Mouse (Mus musculus) cerebellum, adult 8-10 months (tissue): ENCODE measurements at regions not wholly inside any gene's neighbourhood (a gene's known extent, or its start where the extent isn't known, plus 50 kb on each side); places are given as distances from the start of the nearest gene placed in this dataset.
"Not testable (repeated sequence)": the region's sequence is repeated elsewhere in the genome, so short reads cannot be mapped to it uniquely, and the experiment has no call there.

Experiments used
- DNase-seq: peaks from one replicate; pipeline ENCODE4 v3.0.0; 2022

- DNase-seq = no peak
Measured at GRCm38 (mm10) chr7:83256236-83256784, 328.4 kb upstream of the Tmc3 start.

- no peak for DNase-seq
Measured at GRCm38 (mm10) chr7:83258363-83258916, 326.3 kb upstream of the Tmc3 start.

GRCm38 (mm10) chr7:83261489-83261888, 323.2 kb upstream of the Tmc3 start:
- DNase-seq = no peak

GRCm38 (mm10) chr7:83289915-83290773, 294.6 kb upstream of the Tmc3 start:
- no peak for DNase-seq

GRCm38 (mm10) chr7:83307112-83307511, 277.6 kb upstream of the Tmc3 start:
- no peak for DNase-seq

- DNase-seq = no peak
Measured at GRCm38 (mm10) chr7:83312172-83312571, 272.6 kb upstream of the Tmc3 start.

GRCm38 (mm10) chr7:83329809-83330412, 254.8 kb upstream of the Tmc3 start:
- DNase-seq = no peak

GRCm38 (mm10) chr7:83347103-83347754, 237.5 kb upstream of the Tmc3 start:
- DNase-seq = no peak

- peak; percentile 17 for DNase-seq
Measured at GRCm38 (mm10) chr7:83369191-83369590, 215.5 kb upstream of the Tmc3 start.

- peak; percentile 39 for DNase-seq
Measured at GRCm38 (mm10) chr7:83369605-83370004, 215.1 kb upstream of the Tmc3 start.

- DNase-seq = no peak
Measured at GRCm38 (mm10) chr7:83376826-83377225, 207.9 kb upstream of the Tmc3 start.

GRCm38 (mm10) chr7:83381381-83382181, 203.1 kb upstream of the Tmc3 start:
- DNase-seq = no peak

- DNase-seq = no peak
Measured at GRCm38 (mm10) chr7:83382803-83383363, 201.8 kb upstream of the Tmc3 start.

GRCm38 (mm10) chr7:83391388-83391787, 193.3 kb upstream of the Tmc3 start:
- no peak for DNase-seq

- DNase-seq = no peak
Measured at GRCm38 (mm10) chr7:83392181-83392580, 192.5 kb upstream of the Tmc3 start.

- no peak for DNase-seq
Measured at GRCm38 (mm10) chr7:83392625-83393024, 192.1 kb upstream of the Tmc3 start.

- DNase-seq = no peak
Measured at GRCm38 (mm10) chr7:83394156-83394555, 190.6 kb upstream of the Tmc3 start.

- no peak for DNase-seq
Measured at GRCm38 (mm10) chr7:83399668-83400067, 185.1 kb upstream of the Tmc3 start.

GRCm38 (mm10) chr7:83401001-83401400, 183.7 kb upstream of the Tmc3 start:
- no peak for DNase-seq

GRCm38 (mm10) chr7:83412745-83413144, 172.0 kb upstream of the Tmc3 start:
- DNase-seq = not testable (repeated sequence)

- no peak for DNase-seq
Measured at GRCm38 (mm10) chr7:83429929-83430556, 154.7 kb upstream of the Tmc3 start.

GRCm38 (mm10) chr7:83431094-83431493, 153.6 kb upstream of the Tmc3 start:
- DNase-seq = no peak
